Mouse (Mus musculus) splenic B cell, adult 2 months (primary cell): ENCODE measurements around the gene Bcl2l11.
"Not testable (repeated sequence)": the region's sequence is repeated elsewhere in the genome, so short reads cannot be mapped to it uniquely, and the experiment has no call there.

Source experiments
- DNase-seq: peaks from one replicate; pipeline ENCODE4 v3.0.0-alpha.2; 2011; ENCODE audit warnings: low read depth, low spot score
- H3K27me3 ChIP-seq: 2 replicates; pipeline ENCODE4 v1.6.1; 2012; ENCODE audit warnings: mild to moderate bottlenecking, low read length, moderate library complexity, mixed read lengths; ENCODE audit not compliant: control insufficient read depth, poor library complexity, insufficient read depth, severe bottlenecking
- H3K36me3 ChIP-seq: 2 replicates; pipeline ENCODE4 v1.6.1; 2012; ENCODE audit warnings: mild to moderate bottlenecking, low read length, moderate library complexity, mixed read lengths; ENCODE audit not compliant: control insufficient read depth, poor library complexity, insufficient read depth, severe bottlenecking

Gene Bcl2l11

DNA sequence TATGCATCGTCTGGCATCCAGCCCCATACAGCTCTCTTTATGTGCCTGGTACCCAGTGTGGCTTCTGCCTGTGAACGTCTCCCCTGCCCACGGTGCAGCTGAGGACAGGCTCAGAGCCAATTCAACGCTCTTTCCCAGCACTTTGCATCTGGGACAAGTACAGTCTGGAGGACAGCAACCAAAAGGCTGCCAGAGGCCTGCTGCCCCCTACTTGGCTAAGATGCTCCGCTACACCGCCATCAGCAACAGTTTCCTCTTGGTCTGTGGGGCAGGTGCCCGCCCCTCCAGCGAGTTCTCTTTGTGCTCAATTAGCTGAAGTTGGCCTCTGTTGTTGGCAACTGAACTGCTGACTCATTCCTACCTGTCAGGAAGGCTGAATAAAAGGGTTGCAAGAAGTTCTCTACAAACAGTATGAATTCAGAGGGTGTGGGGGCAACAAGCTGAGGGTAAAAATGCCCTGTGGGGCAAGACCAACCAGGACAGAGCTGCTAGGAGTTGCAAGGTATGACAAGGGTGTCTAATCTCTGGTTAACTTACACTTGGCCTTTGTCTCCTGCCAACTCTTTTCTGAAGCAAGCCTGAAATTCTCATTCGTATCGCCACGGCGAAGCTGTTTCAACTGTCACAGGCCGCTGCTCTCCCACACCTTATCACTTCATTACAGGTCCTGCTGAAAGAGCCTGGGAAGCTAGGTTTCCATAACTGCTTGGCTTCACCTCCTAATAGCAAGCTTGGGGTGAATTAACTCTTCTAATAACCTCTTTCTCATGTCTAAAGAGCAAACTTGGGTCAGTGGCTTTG, 41.0 kb downstream of the Bcl2l11 start:
- H3K27me3 ChIP-seq, result no peaks in the 10 kb centered on the region
- H3K36me3 ChIP-seq, result no peaks in the 10 kb centered on the region
- no peak for DNase-seq

DNA sequence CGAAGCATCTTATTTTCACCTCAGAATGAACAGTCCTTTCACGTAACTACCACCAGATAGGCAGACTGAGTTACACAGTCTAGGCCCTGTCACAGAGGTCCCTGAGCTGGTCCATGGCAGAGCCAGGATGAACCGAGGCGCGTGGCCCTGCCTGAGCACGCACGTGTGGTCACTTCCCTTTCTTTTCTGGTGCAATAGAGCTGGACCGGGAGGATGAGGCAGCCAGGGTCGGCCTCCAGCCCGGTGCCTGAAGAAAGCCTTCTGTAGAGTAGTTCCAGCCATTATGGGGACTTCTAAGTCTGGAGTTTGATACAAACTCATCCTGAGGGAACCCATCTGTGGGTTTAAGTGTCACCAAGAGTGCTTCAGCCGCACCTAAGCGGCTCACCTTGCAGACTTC, 42.1 kb downstream of the Bcl2l11 start:
- Histone ChIP-seq H3K27me3 (no peaks in the 10 kb centered on the region), H3K36me3 (no peaks in the 10 kb centered on the region)
- no peak for DNase-seq

DNA sequence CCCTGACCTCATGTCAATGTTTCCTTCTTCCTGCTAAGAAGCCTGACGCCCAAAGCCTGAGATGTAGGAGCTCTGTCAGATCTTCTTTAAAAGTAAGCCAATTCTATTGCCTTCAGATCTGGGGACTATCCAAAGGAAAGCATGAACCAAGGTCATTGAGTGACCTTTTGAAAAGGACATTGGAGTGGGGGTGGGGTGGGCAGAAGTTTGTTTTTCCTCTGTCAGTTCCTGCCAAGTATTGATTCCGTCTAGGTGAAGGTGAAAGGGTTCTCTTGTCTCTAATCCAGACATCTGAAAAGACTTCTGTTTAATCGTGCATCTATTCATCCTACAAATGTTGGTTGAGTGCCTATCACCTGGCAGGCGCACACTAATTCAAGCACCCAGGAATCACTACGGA, 43.6 kb downstream of the Bcl2l11 start:
- H3K27me3 ChIP-seq, result no peaks in the 10 kb centered on the region
- no peak for DNase-seq
- no peaks in the 10 kb centered on the region for H3K36me3 ChIP-seq

DNA sequence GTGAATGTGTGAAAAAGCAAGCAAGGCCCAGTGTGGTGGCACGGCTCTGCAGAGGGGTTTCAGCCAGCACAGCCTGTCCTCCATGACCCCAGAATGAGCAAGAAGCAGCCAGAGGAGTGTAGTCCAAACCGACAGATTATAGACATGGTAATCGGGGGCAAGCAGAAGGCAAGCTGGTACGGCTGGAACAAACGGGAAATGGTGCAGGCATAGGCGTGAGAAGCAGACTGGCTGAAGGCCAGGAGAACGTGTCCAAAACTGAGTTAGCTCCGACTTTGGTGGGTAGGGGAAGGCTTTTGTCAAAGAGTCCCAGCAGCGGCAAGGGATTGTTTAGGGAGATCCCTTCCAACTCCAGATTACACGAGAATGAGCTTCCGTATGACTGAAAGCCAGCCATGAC, 44.1 kb downstream of the Bcl2l11 start:
- H3K27me3 ChIP-seq, result no peaks in the 10 kb centered on the region
- H3K36me3 ChIP-seq, result no peaks in the 10 kb centered on the region
- DNase-seq, result no peak

DNA sequence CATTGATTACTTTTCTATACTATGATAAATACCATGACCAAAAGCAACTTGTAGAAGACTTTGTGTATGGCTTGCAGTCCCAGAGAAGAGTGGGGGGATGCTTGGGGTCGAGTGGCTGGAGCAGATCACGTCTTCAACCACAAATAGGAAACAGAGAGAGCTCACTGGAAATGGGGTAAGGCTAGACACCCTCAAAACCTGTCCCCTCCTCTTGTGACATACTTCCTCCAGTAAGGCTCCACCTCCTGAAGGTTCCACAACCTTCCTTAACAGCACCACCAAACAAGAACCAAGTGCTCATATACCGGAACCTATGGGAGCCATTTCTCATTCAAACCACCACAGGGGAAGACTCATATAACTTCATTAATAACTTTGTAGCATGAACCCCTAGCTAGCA, 44.8 kb downstream of the Bcl2l11 start:
- no peak for DNase-seq
- no peaks in the 10 kb centered on the region for H3K27me3 ChIP-seq
- no peaks in the 10 kb centered on the region for H3K36me3 ChIP-seq

DNA sequence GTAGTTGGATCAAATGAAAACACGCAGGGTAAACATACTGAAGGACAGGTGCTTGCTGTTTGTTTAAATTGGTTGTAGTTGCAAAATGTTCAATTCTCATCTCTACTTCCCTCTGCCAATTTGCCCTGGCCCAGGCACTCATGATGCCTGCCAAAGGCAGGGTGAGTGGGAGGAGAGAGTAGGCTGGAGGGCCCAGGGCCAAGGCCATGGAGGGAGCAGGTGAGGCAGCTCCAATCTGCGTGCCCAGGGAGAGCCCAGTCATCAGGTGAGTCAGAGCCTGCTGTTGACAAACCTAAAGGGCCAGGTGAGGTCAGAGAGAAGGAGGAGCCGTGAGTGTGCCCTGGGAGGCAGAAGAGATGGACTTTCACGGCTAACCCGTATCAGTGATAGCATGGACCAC, 46.4 kb downstream of the Bcl2l11 start:
- no peak for DNase-seq
- no peaks in the 10 kb centered on the region for H3K36me3 ChIP-seq

DNA sequence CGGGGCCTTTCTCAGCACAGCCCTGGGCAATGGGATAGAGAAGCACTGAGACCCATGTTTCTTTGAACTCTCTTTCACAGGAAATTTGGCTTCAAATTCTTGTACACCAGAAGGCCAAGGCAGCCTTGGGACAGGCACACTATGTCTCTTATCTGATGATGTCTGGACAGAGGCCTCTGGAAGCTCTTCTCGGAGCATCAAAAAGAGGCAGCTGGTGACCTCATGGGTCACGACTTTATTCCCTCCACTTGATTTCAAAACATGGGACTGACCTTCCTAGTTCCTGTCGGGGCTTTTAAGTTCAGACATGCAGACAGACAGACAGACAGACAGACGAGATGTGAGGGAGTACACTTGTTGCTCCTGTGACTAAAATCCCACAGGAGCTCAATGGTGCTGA, 48.3 kb downstream of the Bcl2l11 start:
- Histone ChIP-seq H3K27me3 (no peaks in the 10 kb centered on the region), H3K36me3 (no peaks in the 10 kb centered on the region)
- no peak for DNase-seq

More for the DNA sequence above, 46.4 kb downstream of the Bcl2l11 start:
- no peaks in the 10 kb centered on the region for H3K27me3 ChIP-seq

DNA sequence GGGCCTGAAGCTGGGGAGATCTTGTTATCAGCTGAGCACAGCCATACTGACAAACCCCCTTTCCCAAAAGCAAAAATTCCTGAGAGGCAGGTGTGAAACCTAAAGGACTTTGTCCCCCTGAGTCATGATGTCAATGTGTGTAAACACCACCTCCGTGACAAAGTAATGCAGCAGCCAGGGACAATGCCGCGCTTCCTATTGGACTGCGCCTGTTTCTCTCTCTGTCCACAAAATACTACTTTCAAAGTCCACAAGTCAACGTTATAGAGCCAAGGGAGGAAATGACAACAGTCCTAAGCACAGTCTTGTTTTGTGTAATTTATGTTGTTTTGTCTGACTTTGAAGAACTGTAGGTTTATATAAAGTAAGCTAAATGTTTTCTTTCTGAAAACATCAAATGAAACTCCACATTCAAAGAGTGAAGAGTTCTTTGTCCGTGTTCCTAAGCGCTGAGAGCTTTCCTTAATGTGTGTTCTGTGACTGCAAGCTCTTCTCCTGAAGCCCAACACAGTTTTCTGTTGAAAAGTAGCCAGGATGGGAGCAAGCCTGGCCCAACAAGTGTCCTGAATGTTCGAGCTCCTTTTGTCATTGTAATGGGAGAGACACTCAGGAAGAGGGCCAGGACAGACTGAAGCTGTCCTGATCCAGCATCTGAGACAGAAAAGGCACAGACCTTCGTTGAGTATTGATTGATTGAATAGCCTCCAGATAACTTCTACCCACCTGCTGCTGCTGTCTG, 48.9 kb downstream of the Bcl2l11 start:
- Histone ChIP-seq H3K27me3 (no peaks in the 10 kb centered on the region), H3K36me3 (no peaks in the 10 kb centered on the region)
- no peak for DNase-seq

DNA sequence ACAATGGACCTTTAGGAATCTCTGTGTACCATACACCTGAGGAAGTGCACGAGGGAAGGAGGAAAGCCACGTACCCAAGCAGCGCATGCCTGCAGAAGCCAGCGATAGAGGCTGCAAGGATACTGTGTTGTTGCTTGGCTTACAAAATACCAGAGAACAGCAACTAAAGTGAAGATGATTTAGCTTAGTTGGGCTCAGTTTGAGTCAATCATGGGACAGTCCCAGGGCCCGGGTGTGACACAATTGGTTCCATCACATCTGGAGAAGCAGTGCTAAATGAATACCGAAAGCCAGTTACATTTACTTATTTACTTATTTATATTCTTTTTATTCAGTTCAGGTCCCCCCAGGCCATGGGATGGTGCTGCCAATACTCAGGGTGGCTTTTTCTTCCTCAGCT, 49.8 kb downstream of the Bcl2l11 start:
- no peak for DNase-seq
- H3K36me3 ChIP-seq, result no peaks in the 10 kb centered on the region
- no peaks in the 10 kb centered on the region for H3K27me3 ChIP-seq

DNA sequence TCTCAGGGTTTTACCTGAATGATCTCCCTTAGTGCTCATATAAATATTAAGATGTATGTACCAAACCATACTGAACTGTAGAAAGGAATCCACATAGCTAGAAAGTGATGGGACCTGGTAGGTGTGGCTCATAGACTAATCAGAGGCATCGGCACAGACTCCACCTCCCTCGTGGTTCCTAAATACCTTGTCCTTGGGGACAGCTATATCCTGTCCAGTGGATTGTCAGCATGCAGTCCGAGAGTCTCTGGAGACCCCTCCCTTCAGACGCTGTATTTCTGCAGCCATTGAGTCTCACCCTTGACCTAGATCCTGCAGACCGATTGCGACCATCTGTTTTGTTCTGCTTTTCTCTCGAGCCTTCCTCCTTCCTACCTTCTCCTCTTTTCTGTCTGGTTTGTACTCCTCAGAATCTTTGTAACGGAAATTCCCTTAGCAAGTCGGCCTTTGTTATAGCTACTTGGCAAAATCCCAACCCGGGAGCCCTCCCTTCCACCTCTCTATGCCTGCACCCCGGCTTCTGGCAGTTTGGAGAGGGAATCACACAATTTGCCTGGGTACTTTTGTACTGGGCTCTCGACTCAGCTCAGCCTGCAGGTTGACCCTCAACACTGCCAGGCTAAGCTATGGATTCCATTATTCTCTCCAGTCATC, 50.7 kb downstream of the Bcl2l11 start:
- Histone ChIP-seq H3K36me3 (no peaks in the 10 kb centered on the region), H3K27me3 (no peaks in the 10 kb centered on the region)
- no peak for DNase-seq

DNA sequence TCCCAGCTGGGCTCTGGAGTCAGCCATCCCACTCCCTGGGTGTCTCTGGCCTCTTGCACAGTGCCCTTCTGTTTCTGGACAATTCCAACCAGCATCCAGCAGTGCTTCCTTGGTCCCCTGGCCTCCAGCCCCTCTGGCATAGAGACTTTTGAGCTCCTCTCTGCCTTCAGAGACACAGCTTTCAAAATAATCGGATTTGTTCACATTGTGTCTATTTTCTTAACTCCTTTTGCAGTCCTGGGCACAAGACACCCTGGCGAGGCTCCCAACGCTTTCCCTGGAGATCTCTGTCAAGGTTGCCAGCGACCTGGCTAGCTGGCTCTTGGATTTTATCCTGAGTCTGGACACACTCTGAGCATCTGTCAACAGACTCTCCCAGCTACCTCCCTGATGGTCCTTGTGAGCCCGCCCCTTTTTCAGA, 51.4 kb downstream of the Bcl2l11 start:
- no peaks in the 10 kb centered on the region for H3K36me3 ChIP-seq
- no peak for DNase-seq
- no peaks in the 10 kb centered on the region for H3K27me3 ChIP-seq

DNA sequence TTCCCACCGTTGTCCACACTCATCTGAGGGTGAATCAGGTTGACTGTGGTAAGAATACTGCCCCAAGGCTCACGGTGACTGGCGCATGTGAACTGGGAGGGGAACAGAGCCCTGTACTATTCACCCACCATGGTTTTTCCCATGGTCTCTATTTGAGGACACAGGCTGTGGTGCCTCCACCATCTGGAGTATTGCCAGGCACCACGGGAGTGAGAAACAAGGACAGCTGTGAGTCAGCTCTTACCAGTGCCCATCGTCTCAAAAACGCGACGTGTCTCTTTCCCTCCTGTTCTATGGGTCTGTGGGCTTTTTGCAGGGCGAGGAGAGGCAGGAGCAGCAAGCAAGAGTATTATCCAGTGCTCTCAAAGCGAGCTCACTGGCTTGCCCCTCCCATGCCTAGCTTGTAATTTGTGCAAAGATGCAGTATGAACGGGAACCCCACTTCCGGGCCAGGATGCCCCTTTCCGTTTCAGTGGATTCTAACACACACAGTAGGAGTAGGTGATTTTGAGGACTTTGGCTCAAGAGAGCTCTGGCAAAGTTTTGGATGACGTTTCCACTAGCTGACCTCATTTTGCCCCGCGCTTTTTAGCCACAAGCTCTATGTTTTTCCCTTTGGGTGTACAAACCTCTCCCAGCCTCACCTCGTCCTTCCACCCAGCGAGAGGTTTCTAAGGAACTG, 53.4 kb downstream of the Bcl2l11 start:
- Histone ChIP-seq H3K36me3 (no peaks in the 10 kb centered on the region), H3K27me3 (no peaks in the 10 kb centered on the region)
- DNase-seq, result no peak

DNA sequence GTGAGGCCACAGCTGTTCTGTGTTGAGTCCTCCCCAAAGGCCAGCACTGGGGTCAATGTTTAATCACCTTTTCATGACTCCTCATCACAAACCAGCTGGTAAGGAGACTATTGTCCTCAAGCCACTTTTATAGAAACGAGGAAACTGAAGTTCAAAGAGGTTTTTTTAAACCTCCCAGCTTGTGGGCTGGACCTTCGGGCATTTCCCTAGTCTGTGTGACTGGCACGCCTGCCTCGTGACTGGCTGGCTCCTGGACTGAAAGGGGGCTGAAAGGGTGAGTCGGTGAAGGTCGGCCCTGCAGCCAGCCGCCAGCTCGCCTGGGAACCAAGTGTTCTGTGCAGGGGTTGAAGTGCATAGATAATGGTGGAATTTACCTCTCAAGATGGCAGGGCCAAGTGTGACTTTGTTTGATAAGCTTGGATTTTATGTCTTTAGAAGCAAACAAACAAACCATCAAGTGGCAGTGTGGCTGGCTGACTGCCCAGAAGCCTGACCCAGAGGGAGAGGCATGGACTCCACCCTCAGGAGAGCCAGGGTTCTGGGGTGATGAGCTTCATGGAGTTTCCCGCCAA, 54.1 kb downstream of the Bcl2l11 start:
- no peak for DNase-seq
- H3K36me3 ChIP-seq, result no peaks in the 10 kb centered on the region

DNA sequence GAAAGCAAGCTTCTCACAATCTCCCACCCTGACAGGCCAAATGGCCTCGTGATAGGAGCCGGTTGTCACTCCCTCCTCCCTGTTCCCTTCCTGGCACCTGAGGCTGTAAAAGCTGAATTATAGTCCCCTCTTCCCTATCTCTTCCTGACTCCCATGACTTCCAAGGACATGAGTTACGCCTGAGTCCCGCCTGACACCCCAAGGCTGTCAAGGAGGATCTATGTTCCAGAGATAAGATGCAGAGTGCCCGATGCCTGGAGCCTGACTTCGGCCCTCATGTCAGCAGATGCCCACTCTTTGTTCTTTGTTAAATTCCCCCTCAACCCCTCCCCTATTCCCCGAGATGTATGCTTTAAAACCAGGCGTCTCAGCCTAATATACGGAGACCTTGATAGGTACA, 56.3 kb downstream of the Bcl2l11 start:
- not testable (repeated sequence) for H3K27me3 ChIP-seq, H3K36me3 ChIP-seq, DNase-seq

More for the DNA sequence above, 54.1 kb downstream of the Bcl2l11 start:
- H3K27me3 ChIP-seq, result no peaks in the 10 kb centered on the region
